Mouse (Mus musculus) gonadal fat pad, adult 2 months (tissue): ENCODE data around the gene Vmn2r109. TPM values are rescaled to one million over a fixed set of nuclear protein-coding genes. Genes with fewer than 3 reads are reported as not detected.
"Not testable (repeated sequence)": the region's sequence is repeated elsewhere in the genome, so short reads cannot be mapped to it uniquely, and the experiment has no call there.

Source experiments
- DNase-seq: peaks from one replicate; pipeline ENCODE4 v3.0.0-alpha.2; 2012; ENCODE audit warnings: low read depth
- polyA plus RNA-seq: library from polyadenylated mRNA; depleted of rRNA; stranded (reverse); fragments of >200 nt; gene quantifications from 2 replicates; pipeline ENCODE4 v1.2.3, GENCODE M21; 2012; rRNA removed

The Vmn2r109 gene
- polyA plus RNA-seq: not detected in 2 replicates

DNA sequence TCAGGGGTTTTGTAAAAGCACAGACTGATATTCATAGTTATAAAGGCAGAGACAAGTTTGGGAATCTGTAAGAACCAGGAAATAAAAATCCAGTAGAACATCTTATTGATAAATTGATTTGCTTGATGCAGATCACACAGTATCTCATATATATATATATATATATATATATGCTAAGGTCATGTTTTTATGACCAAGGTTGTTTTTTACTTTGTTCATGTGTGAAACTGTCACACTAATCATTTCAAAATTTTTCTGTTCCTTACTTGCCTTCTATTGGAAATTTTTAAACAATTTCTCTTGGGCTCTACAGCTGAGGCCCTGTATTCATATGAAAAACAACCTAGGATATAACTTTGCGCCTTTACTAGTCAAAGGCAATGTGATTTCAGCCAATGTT lies at the start of gene Vmn2r109:
Gene Vmn2r109 (minus strand): TSS at position 101 of the 400 bp plus-strand sequence.
- no peak for DNase-seq

GRCm38 (mm10) chr17:20596323-20596722 lies 31.8 kb upstream of the Vmn2r109 start, which contains the start of gene Vmn2r110:
TSS of gene Vmn2r110 (minus strand) at chr17:20596423.
- no peak for DNase-seq

GRCm38 (mm10) chr17:20508247-20508646 lies 56.3 kb downstream of the Vmn2r109 start:
- DNase-seq: not testable (repeated sequence)

DNA sequence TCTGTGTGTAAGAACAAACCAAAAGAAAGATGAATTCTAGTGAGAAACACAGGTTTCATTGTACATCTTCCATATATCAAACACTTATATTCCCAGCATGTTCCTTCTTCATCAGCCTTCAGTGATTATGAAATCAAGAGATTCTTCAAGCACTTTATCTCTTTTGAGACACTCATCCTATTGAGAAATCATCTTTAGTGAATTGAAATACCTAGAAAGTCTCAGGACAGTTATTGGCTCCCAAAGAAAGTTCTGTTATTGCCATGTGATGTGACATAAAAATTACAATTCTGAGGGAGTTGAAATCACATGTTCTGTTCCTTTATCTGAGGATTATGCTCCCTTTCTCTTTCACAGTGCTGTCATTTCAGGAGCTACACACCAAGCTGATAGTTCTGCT lies 66.7 kb downstream of the Vmn2r109 start, which contains the start of gene Vmn1r225:
Gene Vmn1r225 (plus strand): TSS at position 301 of the 400 bp plus-strand sequence.
- no peak for DNase-seq

Other genes starting within 250 kb of the Vmn2r109 start
- gene Vmn2r107, start 219.5 kb downstream of the Vmn2r109 start, polyA plus RNA-seq: not detected in 2 replicates
- gene Vmn1r224, start 150.6 kb downstream of the Vmn2r109 start, polyA plus RNA-seq: not detected in 2 replicates
- not detected in 2 replicates for gene Vmn2r108, start 83.4 kb downstream of the Vmn2r109 start, polyA plus RNA-seq
- gene Vmn1r225, start 66.6 kb downstream of the Vmn2r109 start, polyA plus RNA-seq: not detected in 2 replicates
- not detected in 2 replicates for gene Vmn2r110, start 31.7 kb upstream of the Vmn2r109 start, polyA plus RNA-seq
- gene Fpr-rs3, start 60.1 kb upstream of the Vmn2r109 start, polyA plus RNA-seq: not detected in 2 replicates
- not detected in 2 replicates for gene Vmn1r226, start 118.1 kb upstream of the Vmn2r109 start, polyA plus RNA-seq
- not detected in 2 replicates for gene Vmn1r227, start 165.1 kb upstream of the Vmn2r109 start, polyA plus RNA-seq
- not detected in 2 replicates for gene Vmn1r228, start 221.4 kb upstream of the Vmn2r109 start, polyA plus RNA-seq
- gene Vmn1r229, start 246.8 kb upstream of the Vmn2r109 start, polyA plus RNA-seq: not detected in 2 replicates